Mouse (Mus musculus) myocyte (in vitro differentiated cells): ENCODE data around the gene Szt2.

Experiments used
- MAX ChIP-seq: IDR thresholded peaks from one replicate; pipeline ENCODE4 v1.6.1; 2011; ENCODE audit warnings: low read depth, mild to moderate bottlenecking, control low read depth
- POLR2A ChIP-seq: IDR thresholded peaks from one replicate; pipeline ENCODE4 v1.6.1; 2011; ENCODE audit warnings: low read depth, mild to moderate bottlenecking, control low read depth, moderate library complexity; ENCODE audit not compliant: insufficient read length
- USF1 ChIP-seq: IDR thresholded peaks from one replicate; pipeline ENCODE4 v1.6.1; 2011; ENCODE audit warnings: low read depth, mild to moderate bottlenecking, control low read depth, moderate library complexity

DNA sequence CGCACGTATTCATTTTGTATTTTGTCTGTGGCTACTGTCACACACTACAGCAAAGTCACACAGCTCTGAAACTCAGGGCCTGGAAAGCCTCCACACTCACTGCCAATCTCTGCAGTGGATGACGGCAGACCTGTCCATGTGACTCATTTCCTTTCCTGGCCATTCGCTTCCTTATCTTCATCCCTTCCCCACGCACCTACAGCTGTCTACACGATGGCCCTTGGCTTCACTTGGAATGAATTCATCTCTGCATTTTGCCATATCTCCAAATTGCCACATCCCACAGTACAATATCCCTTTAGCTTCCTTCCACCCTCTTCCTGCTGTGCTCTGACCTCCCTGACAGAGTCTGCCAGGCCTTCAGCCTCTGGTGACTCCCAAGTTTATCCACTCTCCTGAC lies 14.6 kb downstream of the Szt2 start:
- TF ChIP-seq USF1, result no peak
- TF ChIP-seq MAX, result no peak
- no peak for TF ChIP-seq POLR2A
